Mouse (Mus musculus) neural tube, embryonic 13.5 days (tissue): ENCODE data around the gene Palm. TPM values are rescaled to one million over a fixed set of nuclear protein-coding genes. Genes with fewer than 3 reads are reported as not detected.

ENCODE experiments used
- ATAC-seq: fragments of 200-750 bp; cut with Nextera tagmentation; 2 replicates; pipeline ENCODE4 v1.8.0; 2017; ENCODE audit warnings: low read depth, mild to moderate bottlenecking, moderate TSS enrichment, moderate library complexity
- H3K27ac ChIP-seq: fragments of 300-500 bp; sonication (generic); replicated peaks from 2 replicates; pipeline ENCODE4 v1.5.1; 2015; ENCODE audit warnings: moderate library complexity, mild to moderate bottlenecking, inconsistent platforms
- H3K27me3 ChIP-seq: fragments of 300-500 bp; sonication (generic); 2 replicates; pipeline ENCODE4 v1.6.1; 2015; ENCODE audit warnings: mild to moderate bottlenecking, inconsistent platforms
- H3K36me3 ChIP-seq: fragments of 300-500 bp; sonication (generic); 2 replicates; pipeline ENCODE4 v1.6.1; 2015; ENCODE audit warnings: mild to moderate bottlenecking, inconsistent platforms
- H3K4me1 ChIP-seq: fragments of 300-500 bp; sonication (generic); replicated peaks from 2 replicates; pipeline ENCODE4 v1.6.1; 2015; ENCODE audit warnings: inconsistent platforms
- H3K4me2 ChIP-seq: fragments of 300-500 bp; sonication (generic); 2 replicates; pipeline ENCODE4 v1.6.1; 2015; ENCODE audit warnings: inconsistent platforms, mild to moderate bottlenecking, moderate library complexity
- H3K4me3 ChIP-seq: fragments of 300-500 bp; sonication (generic); 2 replicates; pipeline ENCODE4 v1.5.1; 2015; ENCODE audit warnings: mild to moderate bottlenecking, inconsistent platforms
- H3K9ac ChIP-seq: fragments of 300-500 bp; sonication (generic); 2 replicates; pipeline ENCODE4 v1.6.1; 2015; ENCODE audit warnings: moderate library complexity, mild to moderate bottlenecking, inconsistent platforms
- H3K9me3 ChIP-seq: fragments of 300-500 bp; sonication (generic); 2 replicates; pipeline ENCODE4 v1.6.1; 2016; ENCODE audit warnings: inconsistent platforms
- WGBS: fragments of 180-500 bp; shearing (Covaris S2); methylation state at CpG from one replicate; pipeline ENCODE4 v1.1.7; 2015; 5-methylcytosine and 5-hydroxymethylcytosine counted together
- polyA plus RNA-seq: library from polyadenylated mRNA; unstranded; fragments of >200 nt; fragmentation: Nextera tagmentation; extraction: Ambion mirVana; gene quantifications from 2 replicates; pipeline ENCODE4 v1.2.1, GENCODE M21; 2015

Palm gene
- polyA plus RNA-seq, 1 experiment from 2014 or later: 231 TPM

DNA sequence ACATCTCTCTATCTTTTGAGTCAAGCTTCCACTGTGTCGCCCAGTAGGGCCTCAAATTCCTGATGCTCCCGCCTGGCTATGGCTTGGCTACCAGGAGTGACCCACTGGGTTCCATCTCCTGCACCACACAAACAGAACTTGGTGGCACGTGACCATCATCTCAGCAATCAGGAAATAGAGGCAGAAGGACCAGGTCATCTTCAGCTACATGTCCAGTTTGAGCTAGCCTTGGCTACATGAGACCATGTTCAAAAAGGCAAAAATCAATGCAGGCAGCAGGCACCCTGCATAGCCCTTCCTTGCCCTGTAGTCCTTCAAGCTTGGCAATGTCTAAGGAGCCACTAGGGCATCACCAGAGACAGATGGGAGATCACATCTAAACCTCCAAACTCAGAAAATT lies 46.7 kb downstream of the Palm start:
- 88% methylated on average over 3 of the region's 3 CpGs for WGBS
- H3K36me3 ChIP-seq: no peaks in the 10 kb centered on the region
- peaks cover 38% of the 10 kb centered on the region for H3K4me1 ChIP-seq
- H3K27ac ChIP-seq: peak overlapping the region; percentile 84
- no peak overlapping the region for H3K4me3 ChIP-seq
- no peaks in the 10 kb centered on the region for H3K9me3 ChIP-seq
- 0 out of 2 replicates have a peak overlapping the region, but pooled peaks have one; percentile 70 for H3K9ac ChIP-seq
- peak overlapping the region; percentile 61 for H3K4me2 ChIP-seq
- H3K27me3 ChIP-seq: no peaks in the 10 kb centered on the region
- no peak for ATAC-seq

DNA sequence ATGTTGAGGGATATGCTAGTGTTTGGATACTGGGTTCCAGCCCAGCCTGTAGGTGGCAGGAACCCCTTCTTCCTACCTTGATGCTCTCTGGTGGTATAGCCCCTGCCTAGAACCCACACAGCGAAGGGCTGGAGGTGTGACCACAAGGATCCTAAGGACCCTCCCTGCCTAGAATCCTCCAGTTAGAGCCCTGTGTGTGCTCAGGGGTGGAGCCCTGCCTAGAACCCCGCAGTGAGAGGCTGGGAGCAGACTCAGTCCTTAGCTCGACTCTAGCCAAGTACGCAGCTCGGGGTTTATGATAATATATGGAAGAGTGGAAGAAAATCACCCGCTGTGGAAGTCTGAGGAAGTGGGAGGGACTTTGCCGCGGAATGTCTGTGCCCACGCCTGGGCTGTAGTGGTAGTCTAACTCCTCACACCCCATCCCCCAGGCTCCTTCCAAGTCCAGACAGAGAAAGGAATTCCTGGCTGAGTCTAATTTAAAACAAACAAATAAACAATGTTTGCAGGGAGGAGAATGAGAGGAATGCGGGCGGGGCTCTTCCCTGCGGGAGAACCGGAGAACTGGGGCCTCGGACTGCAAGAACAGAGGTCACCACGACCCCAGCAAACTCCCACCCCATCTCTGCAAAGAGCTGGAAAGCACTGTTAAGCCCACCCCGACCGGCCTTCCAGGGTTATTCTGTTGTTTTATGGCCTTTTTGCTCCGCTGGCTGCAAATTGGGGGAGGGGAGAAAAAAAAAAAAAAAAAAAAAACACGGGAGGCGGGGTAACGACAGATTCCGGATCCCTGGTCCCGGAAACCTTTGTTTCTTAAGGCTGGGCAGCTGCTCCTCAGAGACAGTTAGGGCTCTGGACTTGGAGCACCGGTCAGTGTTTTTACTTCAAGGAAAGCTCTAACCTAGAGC lies 47.5 kb downstream of the Palm start:
- under 1% methylated on average over 24 of the region's 24 CpGs for WGBS
- no peaks in the 10 kb centered on the region for H3K36me3 ChIP-seq
- peak overlapping the region; percentile 70 for H3K9ac ChIP-seq
- H3K4me1 ChIP-seq: peaks cover 38% of the 10 kb centered on the region
- H3K27me3 ChIP-seq: no peaks in the 10 kb centered on the region
- peak; percentile 84 for ATAC-seq
- peak overlapping the region; percentile 84 for H3K27ac ChIP-seq
- H3K4me2 ChIP-seq: peak overlapping the region; percentile 61
- H3K9me3 ChIP-seq: no peaks in the 10 kb centered on the region
- H3K4me3 ChIP-seq: peak overlapping the region; percentile 31

DNA sequence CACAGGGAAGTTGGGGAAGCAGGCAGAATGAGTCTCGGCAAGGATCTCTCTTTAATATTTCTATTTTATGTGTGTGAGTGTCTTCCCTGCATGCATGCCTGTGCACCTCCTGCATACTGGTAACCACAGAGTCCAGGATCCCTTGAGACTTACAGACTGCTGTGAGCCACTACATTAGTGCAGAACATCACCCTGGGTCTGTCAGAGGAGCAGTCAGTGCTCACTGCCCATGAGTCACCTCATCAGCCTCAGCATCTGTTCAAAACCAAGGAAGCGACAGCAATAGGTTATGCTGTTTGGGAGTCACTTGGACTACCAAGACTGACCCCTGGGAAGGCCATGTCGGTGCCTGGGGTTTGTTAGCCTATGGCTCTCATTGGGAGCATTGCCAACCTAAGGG lies 49.0 kb downstream of the Palm start:
- Histone ChIP-seq H3K9me3 (no peaks in the 10 kb centered on the region), H3K27me3 (no peaks in the 10 kb centered on the region), H3K4me3 (no peak overlapping the region), H3K36me3 (no peaks in the 10 kb centered on the region), H3K4me2 (no peak overlapping the region), H3K9ac (0 out of 2 replicates have a peak overlapping the region, but pooled peaks have one; percentile 22), H3K27ac (peak overlapping the region; percentile 49; the same call in 1 of the 2 replicates), H3K4me1 (peaks cover 38% of the 10 kb centered on the region)
- 68% methylated on average over 3 of the region's 3 CpGs for WGBS
- no peak for ATAC-seq

DNA sequence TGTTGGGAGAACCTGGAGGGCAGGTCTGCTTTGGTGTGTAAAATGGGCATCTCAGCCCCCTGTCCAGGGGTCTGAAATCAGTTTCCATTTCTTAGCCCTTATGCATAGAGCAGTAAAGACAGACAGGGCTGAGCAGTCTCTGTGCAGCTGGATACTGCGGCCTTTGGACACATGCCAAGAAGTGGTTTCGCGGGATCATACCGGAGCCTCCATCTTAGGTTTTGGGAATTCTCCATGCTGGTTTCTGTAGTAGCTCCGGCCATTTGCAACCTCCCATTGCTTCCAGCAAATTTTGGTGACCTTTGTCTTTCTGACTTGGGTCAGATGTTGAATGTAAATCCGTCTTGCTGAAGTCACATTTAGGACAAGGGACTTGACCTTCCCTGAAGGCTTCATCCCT lies 50.1 kb downstream of the Palm start:
- Histone ChIP-seq H3K9me3 (no peaks in the 10 kb centered on the region), H3K4me1 (peaks cover 38% of the 10 kb centered on the region), H3K36me3 (no peaks in the 10 kb centered on the region), H3K4me2 (no peak overlapping the region), H3K9ac (no peak overlapping the region), H3K4me3 (no peak overlapping the region), H3K27ac (0 out of 2 replicates have a peak overlapping the region, but pooled peaks have one; percentile 7), H3K27me3 (no peaks in the 10 kb centered on the region)
- WGBS: 45% methylated on average over 6 of the region's 6 CpGs
- ATAC-seq: no peak

DNA sequence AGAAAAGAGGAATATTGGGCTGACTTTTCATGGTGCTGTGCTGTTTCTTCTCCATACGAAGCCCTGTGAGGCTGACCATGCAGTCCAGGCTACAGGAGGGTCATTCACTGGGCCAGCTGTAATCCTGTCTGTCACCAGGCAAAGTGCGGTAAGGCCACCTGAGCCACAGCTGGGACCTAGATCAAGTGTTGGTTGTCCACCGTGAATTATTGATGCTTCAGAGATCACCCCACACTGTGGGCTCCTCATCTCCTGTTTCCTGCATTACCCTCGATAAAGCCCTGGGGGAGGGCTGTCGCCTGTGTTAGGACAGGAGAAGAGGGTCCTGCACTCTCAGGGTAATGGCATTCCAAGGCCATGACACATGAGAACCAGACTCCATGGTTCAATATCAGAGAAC lies 53.2 kb downstream of the Palm start:
- 72% methylated on average over 5 of the region's 5 CpGs for WGBS
- Histone ChIP-seq H3K9ac (no peak overlapping the region), H3K9me3 (no peaks in the 10 kb centered on the region), H3K27me3 (no peaks in the 10 kb centered on the region), H3K4me2 (no peak overlapping the region), H3K27ac (no peak overlapping the region), H3K36me3 (no peaks in the 10 kb centered on the region), H3K4me3 (no peak overlapping the region), H3K4me1 (peaks cover 29% of the 10 kb centered on the region)
- ATAC-seq: no peak

DNA sequence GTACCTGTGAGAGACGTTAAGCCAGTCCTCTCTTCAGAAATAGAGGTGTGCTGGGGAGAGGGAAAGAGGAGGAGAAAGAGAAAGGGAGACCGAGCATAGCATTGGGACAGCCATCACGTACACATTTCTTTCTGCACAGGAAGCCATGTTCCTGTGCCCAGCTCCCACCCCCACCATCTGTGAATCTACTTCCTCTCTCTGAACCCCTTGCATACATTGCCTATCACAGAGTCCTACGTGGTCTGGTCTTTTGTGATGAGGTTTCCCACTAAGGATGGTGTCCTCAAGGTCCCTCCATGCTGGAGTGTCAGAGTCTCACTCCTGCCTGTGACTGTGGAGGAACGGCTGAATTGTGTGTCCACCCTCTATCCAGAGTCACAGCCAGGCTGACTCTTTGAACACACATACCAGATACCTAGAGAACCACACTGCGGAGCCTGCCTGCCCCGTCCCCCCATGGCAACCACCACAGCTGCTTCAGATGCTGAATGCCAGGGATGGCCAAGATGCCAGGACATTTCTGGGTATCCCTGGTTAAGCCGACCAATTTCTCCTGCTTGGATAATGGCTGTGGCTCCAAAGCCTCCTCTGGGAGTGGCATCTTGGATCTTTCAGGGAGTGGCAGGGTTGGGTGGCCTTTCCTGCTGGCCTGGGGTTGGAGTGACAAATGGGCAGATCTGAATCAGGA lies 56.7 kb downstream of the Palm start:
- WGBS: 91% methylated on average over 8 of the region's 8 CpGs
- H3K27me3 ChIP-seq: no peaks in the 10 kb centered on the region
- H3K9ac ChIP-seq: no peak overlapping the region; the same call in 1 of the 2 replicates
- H3K4me3 ChIP-seq: no peak overlapping the region
- H3K9me3 ChIP-seq: no peaks in the 10 kb centered on the region
- ATAC-seq: no peak
- H3K27ac ChIP-seq: no peak overlapping the region
- no peaks in the 10 kb centered on the region for H3K36me3 ChIP-seq
- H3K4me1 ChIP-seq: peaks cover 26% of the 10 kb centered on the region
- no peak overlapping the region for H3K4me2 ChIP-seq

DNA sequence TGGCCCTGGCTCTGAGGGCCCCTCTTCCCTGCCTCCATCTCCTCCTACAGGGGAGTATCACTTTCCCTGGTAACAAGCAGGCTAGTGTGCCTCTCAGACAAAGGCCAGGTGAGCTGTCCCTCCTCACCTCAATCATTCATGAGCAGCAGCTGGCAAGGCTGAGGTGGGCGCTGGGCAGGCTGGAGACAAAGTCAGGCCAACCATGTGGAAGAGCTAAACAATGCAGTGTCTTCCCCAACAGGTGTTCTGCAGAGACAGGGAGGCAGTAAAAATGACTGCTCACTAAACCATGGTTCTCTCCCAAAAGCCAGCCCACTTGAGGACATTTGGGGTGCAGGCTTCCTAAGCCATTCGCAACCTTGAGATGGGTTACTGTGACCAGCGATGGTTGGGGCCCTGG lies 58.3 kb downstream of the Palm start:
- H3K9me3 ChIP-seq: no peaks in the 10 kb centered on the region
- 0 out of 2 replicates have a peak overlapping the region, but pooled peaks have one; percentile 70 for H3K4me3 ChIP-seq
- H3K9ac ChIP-seq: peak overlapping the region; percentile 80
- peak overlapping the region; percentile 99 for H3K27ac ChIP-seq
- peaks cover 4% of the 10 kb centered on the region; the same call in 1 of the 2 replicates for H3K36me3 ChIP-seq
- H3K27me3 ChIP-seq: no peaks in the 10 kb centered on the region
- no peak for ATAC-seq
- peaks cover 39% of the 10 kb centered on the region for H3K4me1 ChIP-seq
- WGBS: 72% methylated on average over 3 of the region's 3 CpGs
- H3K4me2 ChIP-seq: peak overlapping the region; percentile 72

DNA sequence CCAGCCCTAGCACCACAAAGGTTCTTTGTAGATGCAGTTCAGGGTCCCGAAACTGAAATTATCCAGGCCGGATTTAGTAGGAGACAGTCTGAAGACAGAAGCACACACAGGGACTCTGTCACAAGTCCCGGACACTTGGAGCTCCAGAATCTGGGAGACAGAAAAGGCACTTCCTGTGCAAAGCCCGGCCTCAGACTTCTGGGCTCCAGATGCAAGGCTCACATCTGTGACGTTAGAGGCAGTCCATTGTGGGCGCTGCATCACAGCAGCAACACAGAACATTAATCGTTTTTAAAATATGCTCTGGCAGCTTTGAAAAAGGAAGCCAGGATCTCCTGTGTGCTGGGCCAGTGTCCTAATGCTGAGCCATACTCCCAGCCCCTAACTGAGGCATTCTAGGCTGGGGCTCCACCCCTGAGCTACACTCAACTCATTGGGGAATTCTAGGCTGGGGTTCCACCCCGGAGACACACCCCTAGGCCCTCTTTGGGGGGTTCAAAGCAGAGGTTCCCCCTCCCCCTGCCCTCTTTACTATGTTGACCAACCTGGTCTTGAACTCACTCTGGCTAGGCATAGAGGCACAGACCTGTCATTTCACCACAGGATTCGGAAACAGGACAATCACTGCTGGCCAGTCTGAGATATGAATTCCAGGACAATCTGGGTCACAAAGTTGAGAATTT lies 58.9 kb downstream of the Palm start:
- H3K27ac ChIP-seq: peak overlapping the region; percentile 99
- H3K4me3 ChIP-seq: peak overlapping the region; percentile 70
- no peak for ATAC-seq
- peak overlapping the region; percentile 80 for H3K9ac ChIP-seq
- peak overlapping the region; percentile 72 for H3K4me2 ChIP-seq
- H3K27me3 ChIP-seq: no peaks in the 10 kb centered on the region
- H3K4me1 ChIP-seq: peaks cover 45% of the 10 kb centered on the region
- H3K9me3 ChIP-seq: no peaks in the 10 kb centered on the region
- 55% methylated on average over 9 of the region's 9 CpGs for WGBS
- peaks cover 10% of the 10 kb centered on the region for H3K36me3 ChIP-seq

DNA sequence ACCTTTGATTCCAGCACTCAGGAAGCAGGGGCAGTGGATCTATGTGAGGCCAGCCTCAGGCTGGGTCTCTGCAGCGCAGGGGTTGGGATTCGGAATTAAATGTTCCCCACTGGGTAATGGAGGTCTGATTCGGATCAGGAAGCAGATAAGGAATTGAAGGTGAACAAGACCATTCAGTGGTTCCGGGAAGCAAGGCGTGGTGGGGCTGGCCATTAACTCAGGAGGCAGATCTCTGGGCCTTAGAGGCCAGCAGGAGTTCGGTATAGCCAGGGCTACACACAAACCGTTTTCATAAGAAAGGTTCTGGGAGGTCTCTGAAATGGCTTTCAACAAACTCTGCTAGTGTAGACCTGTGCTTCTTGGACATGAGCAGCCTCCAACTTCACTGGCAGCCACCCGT lies 59.5 kb downstream of the Palm start:
- peak overlapping the region; percentile 72 for H3K4me2 ChIP-seq
- peaks cover 50% of the 10 kb centered on the region for H3K4me1 ChIP-seq
- peak overlapping the region; percentile 70 for H3K4me3 ChIP-seq
- peaks cover 12% of the 10 kb centered on the region for H3K36me3 ChIP-seq
- no peak for ATAC-seq
- H3K27me3 ChIP-seq: no peaks in the 10 kb centered on the region
- H3K27ac ChIP-seq: peak overlapping the region; percentile 99
- H3K9ac ChIP-seq: peak overlapping the region; percentile 80
- no peaks in the 10 kb centered on the region for H3K9me3 ChIP-seq
- WGBS: 21% methylated on average over 8 of the region's 8 CpGs

DNA sequence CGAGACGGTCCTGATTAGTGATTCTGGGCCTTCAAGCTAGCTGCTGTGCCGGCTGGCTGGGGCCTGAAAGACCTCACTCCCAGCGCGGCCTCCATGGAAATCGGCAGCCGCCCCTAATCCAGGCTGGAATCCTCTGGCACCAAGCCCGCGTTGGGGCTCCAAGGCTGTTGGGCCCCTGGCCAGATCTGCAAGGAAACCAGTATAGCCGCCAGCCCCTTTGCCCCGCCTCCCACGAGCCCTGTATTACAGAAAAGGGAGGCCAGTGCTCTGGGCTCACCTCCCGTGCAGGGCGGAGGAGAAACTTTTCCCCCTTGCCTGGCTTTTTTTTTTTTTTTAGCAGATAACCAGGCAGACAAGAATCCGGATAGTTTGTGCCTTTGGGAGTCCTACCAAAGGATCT lies 60.0 kb downstream of the Palm start:
- no peaks in the 10 kb centered on the region for H3K9me3 ChIP-seq
- WGBS: 0% methylated on average over 15 of the region's 15 CpGs
- H3K4me1 ChIP-seq: peaks cover 56% of the 10 kb centered on the region
- peak overlapping the region; percentile 72 for H3K4me2 ChIP-seq
- H3K27ac ChIP-seq: peak overlapping the region; percentile 99
- H3K27me3 ChIP-seq: no peaks in the 10 kb centered on the region
- ATAC-seq: peak; percentile 36
- H3K9ac ChIP-seq: peak overlapping the region; percentile 80
- H3K4me3 ChIP-seq: peak overlapping the region; percentile 70
- peaks cover 15% of the 10 kb centered on the region for H3K36me3 ChIP-seq

DNA sequence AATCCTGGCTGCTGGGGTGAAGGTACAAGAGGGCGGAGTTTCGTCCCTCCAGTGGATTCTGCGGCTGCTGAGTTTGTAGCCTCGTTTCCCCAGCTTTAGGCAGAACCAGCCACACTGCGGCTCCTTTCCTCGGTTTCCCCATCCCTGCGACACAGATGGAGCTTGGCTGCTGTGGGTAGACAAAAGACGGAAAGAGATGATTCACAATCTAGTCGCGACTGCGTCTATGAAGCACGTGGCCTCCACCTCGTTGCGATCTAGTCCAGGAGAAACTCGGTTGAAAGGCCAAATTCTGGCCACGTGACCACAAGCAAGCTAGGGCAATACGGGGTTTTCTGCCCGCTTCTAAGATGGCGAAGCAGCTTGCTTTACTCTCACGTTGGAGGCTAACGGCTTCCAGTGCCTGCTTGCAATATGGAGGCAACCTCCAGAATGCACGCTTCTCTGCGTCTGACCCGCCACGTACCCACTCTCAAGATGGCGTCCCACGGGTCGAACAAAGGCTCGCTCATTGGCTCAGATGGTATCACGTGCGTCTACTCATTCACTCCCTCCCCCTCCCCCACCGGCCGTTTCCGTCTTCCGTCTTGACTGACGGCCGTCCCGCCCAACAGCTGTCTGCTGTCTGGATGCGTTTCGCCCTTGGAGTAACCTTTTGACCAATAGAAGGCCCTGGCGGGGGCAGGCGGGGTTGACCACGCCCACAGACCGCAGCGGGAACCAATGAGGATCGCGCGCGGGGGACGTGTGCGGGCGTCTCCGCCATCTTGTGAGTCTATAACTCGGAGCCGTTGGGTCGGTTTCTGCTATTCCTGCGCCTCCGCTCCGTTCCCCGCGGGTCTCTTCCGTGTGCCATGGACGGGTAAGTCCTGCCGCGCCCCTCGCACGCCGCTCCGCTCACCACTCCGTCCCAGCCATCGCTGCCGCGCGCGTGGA lies 60.8 kb downstream of the Palm start, which contains the start of gene Ptbp1:
Gene Ptbp1 (plus strand): TSS at position 568 of the 936 bp plus-strand sequence.
- H3K27ac ChIP-seq: peak within 1 kb of the TSS; percentile 100
- peaks cover 63% of the 10 kb centered on the region for H3K4me1 ChIP-seq
- peak within 1 kb of the TSS; percentile 98 for H3K4me2 ChIP-seq
- H3K27me3 ChIP-seq: no peaks in the 10 kb centered on the region
- peak; percentile 93 for ATAC-seq
- peaks cover 22% of the 10 kb centered on the region for H3K36me3 ChIP-seq
- H3K9ac ChIP-seq: peak within 1 kb of the TSS; percentile 98
- under 1% methylated on average over 75 of the region's 75 CpGs for WGBS
- H3K9me3 ChIP-seq: no peaks in the 10 kb centered on the region
- H3K4me3 ChIP-seq: peak within 1 kb of the TSS; percentile 70
